Mouse (Mus musculus): ENCODE measurements around the gene Mrpl42. TPM values are rescaled to one million over a fixed set of nuclear protein-coding genes. Genes with fewer than 3 reads are reported as not detected.

The Mrpl42 gene
- total RNA-seq, 2 experiments from 2014 or later, result 308 to 331 TPM

DNA sequence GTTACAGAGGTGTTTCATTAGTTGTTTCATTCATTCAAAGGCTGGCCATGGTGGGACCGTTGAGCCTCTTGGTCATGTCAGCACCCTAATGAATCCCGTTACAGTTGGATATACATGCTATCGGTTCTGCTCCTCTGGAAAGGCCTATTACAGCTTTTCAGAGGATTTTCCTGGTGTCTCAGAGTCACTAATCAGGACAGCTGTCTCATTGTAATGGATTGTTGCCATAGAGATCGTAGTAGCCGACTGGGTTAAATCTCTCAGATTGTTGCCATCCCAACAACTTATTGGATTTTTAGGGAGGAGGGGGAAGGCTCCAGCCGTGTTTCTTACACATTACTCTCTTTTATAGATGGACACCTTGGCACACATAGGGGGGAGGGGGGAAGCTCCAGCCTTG, 37.2 kb downstream of the Mrpl42 start:
- intact Hi-C loops (cut with DNase I), result no loop called here
- DNase-seq, result no peak

DNA sequence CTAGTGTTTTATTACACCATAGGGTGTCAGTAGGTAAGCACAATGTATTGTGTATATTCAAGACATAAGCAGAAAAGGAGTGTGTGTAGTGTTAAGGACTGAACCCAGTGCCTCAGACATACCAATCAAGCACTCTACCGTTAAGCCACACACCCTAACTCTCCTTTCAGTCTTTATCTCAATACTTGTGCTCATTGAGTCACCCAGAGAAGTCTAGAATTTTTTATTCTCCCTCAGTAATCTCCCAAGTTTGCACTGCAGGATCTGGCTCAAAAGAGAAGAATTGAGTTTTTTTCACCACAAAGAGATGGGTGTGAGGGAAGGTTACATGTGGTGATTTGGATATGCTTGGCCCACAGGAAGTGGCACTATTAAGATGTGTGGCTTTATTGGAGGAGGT, 39.5 kb downstream of the Mrpl42 start:
- no peak for DNase-seq
- intact Hi-C loops (cut with DNase I), result no loop called here

DNA sequence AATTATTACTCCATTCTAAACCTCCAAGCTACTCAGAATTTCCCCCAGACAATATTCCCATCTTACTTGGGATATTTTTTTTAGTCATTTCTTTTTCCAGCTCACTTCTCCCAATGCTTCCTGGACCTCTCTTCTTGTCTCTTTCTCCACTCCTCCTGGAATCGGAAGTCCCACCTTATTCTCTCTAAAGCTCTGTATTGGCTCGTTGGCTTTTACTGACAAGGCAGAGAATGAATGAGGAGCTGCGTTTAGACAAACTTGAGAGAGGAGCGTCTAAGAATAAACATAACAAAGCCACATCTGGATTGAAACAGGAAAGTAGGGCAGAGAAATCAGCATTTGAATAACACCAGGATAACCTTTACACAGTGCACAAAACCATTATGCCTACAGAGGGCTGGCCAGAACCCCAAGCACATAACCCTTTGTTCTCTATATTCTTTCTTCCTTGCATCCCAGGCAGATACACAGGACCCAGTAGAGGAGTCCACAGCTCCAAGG, 40.6 kb downstream of the Mrpl42 start:
- intact Hi-C loops (cut with DNase I), result no loop called here
- no peak for DNase-seq

DNA sequence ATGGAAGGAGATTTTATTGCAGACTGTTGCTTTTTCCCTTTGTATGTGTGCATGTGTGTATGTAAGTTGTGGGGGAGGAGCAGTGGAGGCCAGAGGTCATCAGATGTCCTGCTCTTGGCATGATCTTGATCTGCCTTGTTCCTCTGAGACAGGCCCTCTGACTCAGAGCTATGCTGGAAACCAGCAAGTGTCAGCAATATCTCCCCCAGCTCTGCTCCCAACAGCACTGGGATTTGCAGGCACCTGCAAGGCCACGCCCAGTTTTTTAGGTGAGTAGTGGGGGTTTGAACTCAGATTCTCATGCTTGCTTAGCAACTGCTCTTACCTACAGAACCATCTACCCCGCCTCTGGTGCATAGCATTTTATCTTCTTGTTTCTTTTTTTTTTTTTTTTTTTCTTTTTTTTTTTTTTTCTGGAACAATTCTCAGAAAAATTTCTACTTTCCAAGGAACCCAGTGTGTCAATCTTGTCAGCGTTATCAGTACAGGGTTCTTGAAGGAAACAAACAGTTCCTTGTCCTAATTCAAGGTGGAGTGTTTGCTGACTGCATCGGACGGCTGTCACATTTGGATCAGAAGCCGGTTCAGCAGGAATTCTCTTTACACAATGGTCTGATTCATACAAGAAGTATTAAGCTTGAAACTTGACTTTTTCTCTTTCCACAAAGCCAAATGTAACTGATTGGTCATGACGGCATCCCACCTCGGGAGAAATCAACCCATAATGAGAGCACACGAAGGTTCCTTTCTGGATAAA, 43.5 kb downstream of the Mrpl42 start:
- intact Hi-C loops (cut with DNase I), result no loop called here

DNA sequence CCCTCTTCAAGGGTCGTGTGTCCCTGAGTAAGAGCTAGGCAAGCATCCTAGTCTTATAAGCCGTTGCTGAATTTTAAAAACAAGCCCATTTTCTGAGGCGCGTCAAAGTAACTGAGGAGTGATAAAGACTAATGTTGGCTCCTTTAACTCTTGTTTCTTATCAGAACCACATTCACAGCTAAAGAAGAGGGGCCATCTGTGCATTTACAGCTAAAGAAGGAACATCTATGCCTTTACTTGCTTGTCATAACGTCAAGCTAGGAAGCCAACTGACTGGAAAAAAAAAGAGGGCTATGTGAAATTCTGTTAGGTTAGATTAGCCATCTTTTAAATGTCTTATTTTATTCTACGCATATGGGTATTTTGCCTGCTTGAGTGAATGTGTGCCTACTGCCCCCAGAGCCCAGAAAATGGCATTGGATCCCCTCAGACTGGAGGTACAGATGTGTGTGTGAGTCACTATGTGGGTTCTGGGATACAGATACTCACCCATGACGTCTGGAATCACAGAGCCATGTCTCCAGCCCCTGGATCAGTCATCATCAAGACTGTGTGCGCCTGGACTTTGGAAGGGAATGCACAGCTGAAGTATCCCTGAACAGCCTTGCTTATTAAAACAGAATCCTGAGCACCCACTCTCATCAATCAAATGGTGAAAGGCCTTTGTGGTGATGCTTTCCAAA, 44.2 kb downstream of the Mrpl42 start:
- no peak for DNase-seq
- intact Hi-C loops (cut with DNase I), result no loop called here

More for the DNA sequence above, 43.5 kb downstream of the Mrpl42 start:
- DNase-seq, result no peak

DNA sequence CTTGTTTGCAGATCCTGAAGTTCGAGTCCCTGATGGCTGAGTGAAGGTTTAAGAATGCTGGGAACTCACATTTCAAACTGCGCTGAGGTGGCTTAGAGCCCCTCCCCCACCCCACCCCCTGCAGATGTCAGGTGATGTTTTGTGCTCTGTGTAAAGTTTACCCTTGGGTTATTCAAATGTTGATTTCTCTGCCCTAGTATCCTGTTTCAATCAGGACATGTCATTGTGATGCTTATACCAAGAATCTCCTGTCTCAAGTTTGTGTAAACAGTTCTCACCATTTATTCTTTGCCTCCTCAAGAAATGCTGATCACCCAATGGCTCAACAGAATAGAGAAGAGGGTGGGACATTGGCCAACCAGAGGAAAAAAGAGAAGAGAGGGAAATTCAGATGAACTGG, 45.6 kb downstream of the Mrpl42 start:
- intact Hi-C loops (cut with DNase I), result no loop called here
- no peak for DNase-seq

DNA sequence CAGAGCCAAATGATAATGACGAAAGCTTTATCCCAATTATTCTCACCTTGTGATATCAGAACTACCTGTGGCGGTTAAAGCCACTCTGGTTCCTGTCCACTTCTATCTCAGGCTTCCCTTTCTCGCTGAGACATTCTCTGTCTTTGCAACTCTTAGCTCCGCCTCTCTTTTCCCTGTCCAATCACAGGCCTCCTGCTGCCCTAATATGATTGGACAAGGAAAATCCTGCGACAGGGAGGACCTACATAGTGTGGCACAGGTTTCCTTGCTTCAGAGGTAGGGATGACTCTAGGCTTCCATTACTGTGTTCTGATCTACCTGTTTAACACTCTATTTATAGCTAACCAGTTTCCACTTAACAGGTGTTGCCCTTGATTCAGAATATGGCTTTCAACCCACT, 48.5 kb downstream of the Mrpl42 start:
- no peak for DNase-seq
- intact Hi-C loops (cut with DNase I), result no loop called here

DNA sequence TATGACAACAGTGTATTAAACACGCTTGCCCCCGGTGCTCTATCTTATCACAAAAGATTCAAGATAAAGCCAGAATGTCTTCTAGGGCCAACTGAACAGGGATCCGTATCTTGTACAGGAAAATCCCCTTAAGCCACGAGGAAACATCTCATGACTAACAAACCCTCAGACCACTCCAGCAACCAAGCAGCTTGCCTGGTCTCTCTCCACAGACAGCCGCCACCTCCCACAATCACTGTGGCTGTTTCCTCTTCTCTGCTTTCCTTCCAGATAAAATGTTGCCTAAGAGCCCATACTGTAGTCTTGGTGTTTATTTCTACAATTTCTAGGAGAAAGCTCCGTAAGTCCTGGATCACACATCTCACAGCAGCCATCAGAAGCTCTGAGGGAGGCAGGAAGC, 52.7 kb downstream of the Mrpl42 start:
- no peak for DNase-seq
- intact Hi-C loops (cut with DNase I), result no loop called here

DNA sequence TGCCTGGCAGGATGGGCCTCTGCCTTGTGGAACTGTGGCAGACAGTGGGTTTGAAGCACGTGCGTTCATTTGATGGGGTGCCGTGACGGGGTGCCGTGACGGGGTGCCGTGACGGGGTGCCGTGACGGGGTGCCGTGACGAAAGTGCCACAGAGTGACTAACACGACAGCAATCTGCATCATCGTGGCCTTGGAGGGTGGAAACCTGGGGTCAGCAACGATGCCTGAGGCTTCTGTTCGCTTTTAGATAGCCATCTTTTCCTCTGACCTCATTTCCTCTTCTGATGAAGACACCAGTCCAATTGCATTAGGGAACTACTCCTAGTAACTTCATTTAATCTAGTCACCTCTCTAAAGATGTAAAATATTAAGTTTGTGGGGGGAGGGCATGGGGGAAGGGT, 53.8 kb downstream of the Mrpl42 start:
- intact Hi-C loops (cut with DNase I), result no loop called here
- DNase-seq, result no peak

DNA sequence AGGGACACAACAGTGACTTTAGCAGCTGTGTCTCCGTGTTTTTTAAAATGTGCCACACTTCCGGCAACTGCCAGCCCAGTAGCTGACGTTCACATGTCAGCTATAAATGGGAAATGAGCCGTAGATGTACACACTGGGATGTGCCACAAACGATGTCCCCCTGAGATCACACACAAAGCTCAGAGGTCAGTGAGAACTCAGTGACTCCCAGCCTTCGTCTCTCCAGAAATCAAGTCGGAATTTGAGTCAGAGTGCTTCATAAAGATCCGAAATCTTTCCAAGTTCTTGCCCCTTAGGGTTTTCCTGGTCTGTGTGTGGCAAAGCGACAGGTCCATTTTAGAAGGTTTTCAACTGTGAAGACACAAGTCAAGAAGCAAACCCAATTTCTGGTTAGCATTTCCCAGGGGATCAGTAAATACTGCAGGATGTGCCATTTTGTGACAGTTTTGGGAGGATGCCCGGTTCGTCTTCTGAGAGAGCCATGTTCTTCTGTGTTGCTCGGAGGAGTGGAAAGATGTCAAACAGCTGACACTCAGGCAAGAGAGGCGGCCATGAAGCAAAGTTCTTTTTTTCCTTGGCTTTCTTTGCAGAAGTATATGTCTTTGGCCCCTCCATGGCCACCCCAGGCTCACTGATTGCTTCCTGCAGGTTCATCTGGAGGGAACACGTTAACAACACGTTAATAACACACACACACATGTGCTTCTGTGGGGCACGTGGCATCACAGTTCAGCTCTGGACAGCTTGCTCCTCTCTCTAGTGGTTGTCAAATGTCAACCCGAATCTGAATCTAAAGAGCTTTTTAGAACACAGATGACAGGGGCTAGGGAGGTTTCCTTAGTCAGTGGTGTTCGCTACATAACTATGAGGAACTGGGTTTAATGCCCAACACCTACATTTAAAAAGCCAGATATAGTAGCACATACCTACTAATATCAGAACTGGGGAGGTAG, 56.4 kb downstream of the Mrpl42 start:
- DNase-seq, result peak; percentile 50 to 79
- intact Hi-C loops (cut with DNase I), result no loop called here

DNA sequence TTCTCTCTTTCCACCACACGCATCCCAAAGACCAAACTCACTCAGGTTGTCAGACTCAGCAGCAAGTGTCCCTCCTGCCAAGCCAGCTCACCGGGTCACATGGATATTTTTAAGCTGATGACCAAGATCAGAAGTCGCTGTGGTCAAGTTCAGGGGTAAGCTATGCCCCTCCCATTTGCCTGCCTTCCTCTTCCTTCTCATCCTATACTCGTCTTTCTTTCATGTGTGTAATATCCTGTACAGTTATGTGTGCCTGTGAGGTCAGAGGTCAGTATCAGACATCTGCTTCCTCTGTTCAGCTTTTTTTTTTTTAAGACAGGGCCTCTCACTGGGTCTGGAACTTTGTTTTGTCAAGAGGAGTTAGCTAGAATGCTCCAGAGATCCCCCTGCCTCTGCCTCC, 59.4 kb downstream of the Mrpl42 start:
- no peak for DNase-seq

DNA sequence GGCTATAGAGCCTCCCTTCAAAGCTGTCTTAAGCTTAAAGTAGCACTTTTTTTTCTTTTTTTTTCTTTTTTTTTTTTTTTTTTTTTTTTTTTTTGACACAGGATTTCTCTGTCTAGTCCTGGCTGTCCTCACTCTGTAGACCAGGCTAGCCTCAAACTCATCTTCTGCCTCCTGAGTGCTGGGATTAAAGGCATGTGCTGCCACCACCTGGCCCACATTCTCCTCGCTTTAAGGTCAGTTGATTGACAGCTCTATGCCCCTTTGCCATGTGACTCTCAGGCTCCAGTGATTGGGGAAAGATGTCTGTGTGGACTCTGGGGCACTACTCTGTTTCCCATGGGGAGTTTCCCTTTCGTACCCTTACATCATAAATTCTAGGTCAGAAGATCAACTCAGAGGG, 61.2 kb downstream of the Mrpl42 start:
- intact Hi-C loops (cut with DNase I), result no loop called here
- DNase-seq, result no peak

More for the DNA sequence above, 59.4 kb downstream of the Mrpl42 start:
- intact Hi-C loops (cut with DNase I), result no loop called here

DNA sequence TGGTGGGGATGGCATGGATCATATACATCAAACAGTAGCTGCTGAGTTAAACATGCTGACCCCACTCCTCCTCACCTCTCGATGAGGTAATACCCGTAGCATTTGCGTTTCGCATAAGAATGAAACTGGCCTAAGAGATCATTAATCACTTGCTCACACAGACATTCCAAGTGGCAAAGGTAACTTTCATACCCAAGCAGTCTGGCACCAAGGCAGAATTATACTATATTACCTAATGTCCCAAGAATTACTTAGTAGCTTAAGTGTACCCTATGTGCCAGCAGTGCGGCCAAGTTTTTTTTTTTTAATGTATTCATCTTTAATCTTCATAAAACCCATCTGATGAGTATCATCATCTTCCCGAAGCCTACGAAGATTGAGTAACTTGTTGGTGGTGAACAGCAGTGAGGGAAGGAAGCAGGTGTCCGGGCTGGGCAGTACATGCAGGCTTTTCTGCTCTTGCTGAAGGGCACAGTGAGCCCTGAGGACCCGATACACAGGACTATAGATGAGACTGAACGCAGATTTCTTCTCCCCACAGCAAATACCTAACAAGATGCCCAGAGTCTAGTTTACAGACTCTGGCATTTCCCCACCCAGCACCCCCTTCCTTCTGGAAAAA, 61.9 kb downstream of the Mrpl42 start:
- DNase-seq, result no peak
- intact Hi-C loops (cut with DNase I), result no loop called here

DNA sequence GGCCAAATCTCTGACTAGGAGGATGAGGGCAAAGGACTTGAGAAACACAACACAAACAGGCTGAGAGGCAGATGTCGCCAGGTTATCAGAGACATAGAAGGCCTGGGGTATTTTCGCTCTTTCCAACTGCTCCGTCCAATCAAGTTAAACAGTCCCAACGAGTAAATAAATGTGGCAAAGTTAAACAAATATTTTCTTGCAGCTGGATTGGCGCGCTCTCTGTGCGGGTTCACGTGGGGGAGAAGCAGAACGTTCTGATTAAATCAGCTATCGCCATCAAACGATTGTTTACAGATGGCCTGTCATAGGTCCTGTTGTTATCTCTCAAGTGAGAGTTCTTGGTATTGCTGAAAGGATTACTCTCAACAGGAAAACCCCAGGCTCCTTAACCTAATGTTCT, 62.8 kb downstream of the Mrpl42 start:
- no peak for DNase-seq
- intact Hi-C loops (cut with DNase I), result no loop called here

Other genes with a start within 250 kb of the Mrpl42 start
- 10 to 100 TPM; 12.9 to 13.5 TPM for gene Cradd, start 177.8 kb downstream of the Mrpl42 start, total RNA-seq (2021)
- gene Socs2, start 84.8 kb downstream of the Mrpl42 start, total RNA-seq (2021), result 100 to 1,000 TPM; 127 to 133 TPM
- 100 to 1,000 TPM; 118 to 134 TPM for gene Ube2n, start 13.2 kb upstream of the Mrpl42 start, total RNA-seq (2021)
- gene Nudt4, start 62.2 kb upstream of the Mrpl42 start, total RNA-seq (2021), result 100 to 1,000 TPM; 215 to 280 TPM
- not detected for gene Anapc15-ps, start 171.5 kb upstream of the Mrpl42 start, total RNA-seq (2021)